Mouse (Mus musculus): ENCODE data around the gene Wdr45b. TPM values are rescaled to one million over a fixed set of nuclear protein-coding genes. Genes with fewer than 3 reads are reported as not detected.
"Not testable (repeated sequence)": the region's sequence is repeated elsewhere in the genome, so short reads cannot be mapped to it uniquely, and the experiment has no call there.

Gene Wdr45b
- polyA plus RNA-seq, 1 experiment from 2014 or later = 76.2 TPM

GRCm38 (mm10) chr11:121339647-121340046 is 14.6 kb downstream of the Wdr45b start:
- no peak for TF ChIP-seq CTCF (IDR thresholded peaks at IDR 0.05; ENCODE audit: low read depth)
- DNase-seq (ENCODE audit: low spot score) = no peak
- H3K9ac ChIP-seq (ENCODE audit: low read depth, low read length) = no peak overlapping the region
- H3K9me3 ChIP-seq (replicated peaks; ENCODE audit: low read length) = no peaks in the 10 kb centered on the region
- 95% methylated on average over 1 of the region's 1 CpGs for WGBS
- ATAC-seq (replicated peaks; ENCODE audit: low FRiP score, low read depth) = no peak
- no peak overlapping the region for H3K27ac ChIP-seq
- H3K27me3 ChIP-seq (ENCODE audit: insufficient read depth, low read length) = no peaks in the 10 kb centered on the region
- H3K4me1 ChIP-seq (replicated peaks; ENCODE audit: insufficient read depth, low read length) = no peaks in the 10 kb centered on the region
- H3K4me2 ChIP-seq (ENCODE audit: low read length) = no peak overlapping the region
- H3K36me3 ChIP-seq (ENCODE audit: insufficient read depth, low read length) = peaks cover 25% of the 10 kb centered on the region
- no peak overlapping the region for H3K4me3 ChIP-seq (replicated peaks; ENCODE audit: low read depth, low read length)

- Histone ChIP-seq H3K4me1 (replicated peaks; ENCODE audit: insufficient read depth, low read length) (no peaks in the 10 kb centered on the region), H3K4me3 (replicated peaks; ENCODE audit: low read depth, low read length) (no peak overlapping the region), H3K27ac (no peak overlapping the region), H3K9me3 (replicated peaks; ENCODE audit: low read length) (no peaks in the 10 kb centered on the region), H3K27me3 (ENCODE audit: insufficient read depth, low read length) (no peaks in the 10 kb centered on the region), H3K9ac (ENCODE audit: low read depth, low read length) (no peak overlapping the region), H3K4me2 (ENCODE audit: low read length) (no peak overlapping the region), H3K36me3 (ENCODE audit: insufficient read depth, low read length) (peaks cover 37% of the 10 kb centered on the region)
- no peak for DNase-seq (ENCODE audit: low spot score)
- ATAC-seq (replicated peaks; ENCODE audit: low FRiP score, low read depth) = no peak
- no peak for TF ChIP-seq CTCF (IDR thresholded peaks at IDR 0.05; ENCODE audit: low read depth)
- 88% methylated on average over 3 of the region's 3 CpGs for WGBS
Observed at GRCm38 (mm10) chr11:121331641-121332040, 22.6 kb downstream of the Wdr45b start.

GRCm38 (mm10) chr11:121328619-121329018 is 25.6 kb downstream of the Wdr45b start:
- Histone ChIP-seq H3K4me1 (replicated peaks; ENCODE audit: insufficient read depth, low read length) (no peaks in the 10 kb centered on the region), H3K27ac (no peak overlapping the region), H3K36me3 (ENCODE audit: insufficient read depth, low read length) (peaks cover 28% of the 10 kb centered on the region), H3K27me3 (ENCODE audit: insufficient read depth, low read length) (no peaks in the 10 kb centered on the region), H3K4me3 (replicated peaks; ENCODE audit: low read depth, low read length) (no peak overlapping the region), H3K4me2 (ENCODE audit: low read length) (no peak overlapping the region), H3K9ac (ENCODE audit: low read depth, low read length) (no peak overlapping the region), H3K9me3 (replicated peaks; ENCODE audit: low read length) (no peaks in the 10 kb centered on the region)
- ATAC-seq (replicated peaks; ENCODE audit: low FRiP score, low read depth) = no peak
- TF ChIP-seq CTCF (IDR thresholded peaks at IDR 0.05; ENCODE audit: low read depth) = no peak
- DNase-seq (ENCODE audit: low spot score) = no peak

GRCm38 (mm10) chr11:121328206-121328605 is 26.0 kb downstream of the Wdr45b start:
- Histone ChIP-seq H3K27ac (no peak overlapping the region), H3K4me2 (ENCODE audit: low read length) (no peak overlapping the region), H3K9ac (ENCODE audit: low read depth, low read length) (no peak overlapping the region), H3K9me3 (replicated peaks; ENCODE audit: low read length) (no peaks in the 10 kb centered on the region), H3K27me3 (ENCODE audit: insufficient read depth, low read length) (no peaks in the 10 kb centered on the region), H3K4me3 (replicated peaks; ENCODE audit: low read depth, low read length) (no peak overlapping the region), H3K36me3 (ENCODE audit: insufficient read depth, low read length) (peaks cover 28% of the 10 kb centered on the region), H3K4me1 (replicated peaks; ENCODE audit: insufficient read depth, low read length) (no peaks in the 10 kb centered on the region)
- no peak for TF ChIP-seq CTCF (IDR thresholded peaks at IDR 0.05; ENCODE audit: low read depth)
- DNase-seq (ENCODE audit: low spot score) = no peak
- ATAC-seq (replicated peaks; ENCODE audit: low FRiP score, low read depth) = no peak
- WGBS = 96% methylated on average over 9 of the region's 9 CpGs

- Histone ChIP-seq H3K36me3 (ENCODE audit: insufficient read depth, low read length) (peaks cover 28% of the 10 kb centered on the region), H3K9ac (ENCODE audit: low read depth, low read length) (no peak overlapping the region), H3K9me3 (replicated peaks; ENCODE audit: low read length) (no peaks in the 10 kb centered on the region), H3K4me1 (replicated peaks; ENCODE audit: insufficient read depth, low read length) (no peaks in the 10 kb centered on the region), H3K27me3 (ENCODE audit: insufficient read depth, low read length) (no peaks in the 10 kb centered on the region), H3K4me2 (ENCODE audit: low read length) (no peak overlapping the region), H3K4me3 (replicated peaks; ENCODE audit: low read depth, low read length) (no peak overlapping the region), H3K27ac (no peak overlapping the region)
- TF ChIP-seq CTCF (IDR thresholded peaks at IDR 0.05; ENCODE audit: low read depth) = no peak
- ATAC-seq (replicated peaks; ENCODE audit: low FRiP score, low read depth) = no peak
- no peak for DNase-seq (ENCODE audit: low spot score)
- WGBS = 96% methylated on average over 5 of the region's 5 CpGs
Observed at GRCm38 (mm10) chr11:121326681-121327080, 27.6 kb downstream of the Wdr45b start.

- no peak for DNase-seq (ENCODE audit: low spot score)
- Histone ChIP-seq H3K4me1 (replicated peaks; ENCODE audit: insufficient read depth, low read length) (no peaks in the 10 kb centered on the region), H3K9ac (ENCODE audit: low read depth, low read length) (no peak overlapping the region), H3K4me3 (replicated peaks; ENCODE audit: low read depth, low read length) (no peak overlapping the region), H3K9me3 (replicated peaks; ENCODE audit: low read length) (no peaks in the 10 kb centered on the region), H3K36me3 (ENCODE audit: insufficient read depth, low read length) (peaks cover 28% of the 10 kb centered on the region), H3K4me2 (ENCODE audit: low read length) (no peak overlapping the region), H3K27ac (no peak overlapping the region), H3K27me3 (ENCODE audit: insufficient read depth, low read length) (no peaks in the 10 kb centered on the region)
- TF ChIP-seq CTCF (IDR thresholded peaks at IDR 0.05; ENCODE audit: low read depth) = no peak
- WGBS = 56% methylated on average over 1 of the region's 1 CpGs
- ATAC-seq (replicated peaks; ENCODE audit: low FRiP score, low read depth) = no peak
Observed at GRCm38 (mm10) chr11:121326034-121326433, 28.2 kb downstream of the Wdr45b start.

- not testable (repeated sequence) for H3K4me1 ChIP-seq (replicated peaks; ENCODE audit: insufficient read depth, low read length); ATAC-seq (replicated peaks; ENCODE audit: low FRiP score, low read depth); H3K27ac ChIP-seq; H3K4me2 ChIP-seq (ENCODE audit: low read length); H3K9ac ChIP-seq (ENCODE audit: low read depth, low read length); DNase-seq (ENCODE audit: low spot score); H3K27me3 ChIP-seq (ENCODE audit: insufficient read depth, low read length); H3K4me3 ChIP-seq (replicated peaks; ENCODE audit: low read depth, low read length); H3K9me3 ChIP-seq (replicated peaks; ENCODE audit: low read length)
- H3K36me3 ChIP-seq (ENCODE audit: insufficient read depth, low read length) = peaks cover 42% of the 10 kb centered on the region
- WGBS = 66% methylated on average over 6 of the region's 6 CpGs
Observed at GRCm38 (mm10) chr11:121307712-121308111, 46.5 kb downstream of the Wdr45b start.

Measured in kidney, postnatal 0 days (tissue).